In genomic region chr9:50800985-50801384, GRCm38 (mm10) we compare ENCODE assay signal across 9 mouse cellular contexts. TPM values are rescaled to one million over a fixed set of nuclear protein-coding genes. Genes with fewer than 3 reads are reported as not detected.
DNase-seq lines count a peak whose midpoint lies in the region; ATAC-seq lines count a peak whose summit lies in the region.
"Had no signal": no experiment of that assay in that cellular context is flagged by ENCODE, and none has a peak within 500 bp of the region (broad histone marks: within the 10 kb centered on the region; RNA-seq: fewer than 3 reads in every experiment).

No protein-coding gene starts in this region.

- no peak for ATAC-seq in forebrain, embryonic 14.5 days
- no peak for ATAC-seq in forebrain, embryonic 15.5 days (replicated peaks)
- ATAC-seq in erythroblast, adult 5-6 weeks (replicated peaks; ENCODE audit: low FRiP score, poor library complexity, severe bottlenecking), result peak; percentile 56
- ATAC-seq in monocyte, adult 5-6 weeks (replicated peaks; ENCODE audit: insufficient number of reproducible peaks, low FRiP score, low TSS enrichment, poor library complexity, severe bottlenecking), result no peak

- no peak overlapping the region for H3K4me3 ChIP-seq in forebrain, embryonic 14.5 days (ENCODE audit: low read depth, low read length)
- no peak overlapping the region for H3K4me3 ChIP-seq in forebrain, embryonic 15.5 days
- H3K4me3 ChIP-seq: limb, embryonic 13.5 days had no signal

- 68% methylated on average over 2 of the region's 2 CpGs for WGBS in forebrain, embryonic 14.5 days
- 70% methylated on average over 2 of the region's 2 CpGs for WGBS in forebrain, embryonic 15.5 days

- no peak overlapping the region for H3K27ac ChIP-seq in forebrain, embryonic 14.5 days (ENCODE audit: low read depth, low read length)
- H3K27ac ChIP-seq in forebrain, embryonic 15.5 days (replicated peaks), result no peak overlapping the region
- H3K27ac ChIP-seq: limb, embryonic 13.5 days had no signal

- H3K4me1 ChIP-seq in forebrain, embryonic 14.5 days (ENCODE audit: control insufficient read depth, insufficient read depth, low read length), result no peaks in the 10 kb centered on the region
- 0 out of 2 replicates have a peak, but pooled peaks cover 4% of the 10 kb centered on the region for H3K4me1 ChIP-seq in forebrain, embryonic 15.5 days
- H3K4me1 ChIP-seq: limb, embryonic 13.5 days had no signal

- no peak overlapping the region for H3K4me2 ChIP-seq in forebrain, embryonic 14.5 days (ENCODE audit: low read length)
- no peak overlapping the region for H3K4me2 ChIP-seq in forebrain, embryonic 15.5 days (replicated peaks)
- H3K4me2 ChIP-seq: limb, embryonic 13.5 days had no signal

- H3K9ac ChIP-seq in forebrain, embryonic 14.5 days (ENCODE audit: low read length), result no peak overlapping the region
- no peak overlapping the region for H3K9ac ChIP-seq in forebrain, embryonic 15.5 days (replicated peaks)
- H3K9ac ChIP-seq: limb, embryonic 13.5 days had no signal

- no peaks in the 10 kb centered on the region for H3K27me3 ChIP-seq in forebrain, embryonic 14.5 days (replicated peaks; ENCODE audit: control insufficient read depth, insufficient read depth, low read length)
- H3K27me3 ChIP-seq in forebrain, embryonic 15.5 days, result no peaks in the 10 kb centered on the region
- H3K27me3 ChIP-seq: limb, embryonic 13.5 days had no signal

- H3K36me3 ChIP-seq in forebrain, embryonic 14.5 days (ENCODE audit: control insufficient read depth, insufficient read depth, low read length), result peaks cover 58% of the 10 kb centered on the region
- H3K36me3 ChIP-seq in forebrain, embryonic 15.5 days, result peaks cover 29% of the 10 kb centered on the region

- H3K9me3 ChIP-seq in forebrain, embryonic 14.5 days (replicated peaks; ENCODE audit: control insufficient read depth, low read length), result no peaks in the 10 kb centered on the region
- no peaks in the 10 kb centered on the region for H3K9me3 ChIP-seq in forebrain, embryonic 15.5 days
- H3K9me3 ChIP-seq: limb, embryonic 13.5 days had no signal

- peak; percentile 65 for DNase-seq in forebrain, embryonic 14.5 days (ENCODE audit: low spot score)
- DNase-seq in 416B (ENCODE audit: low read depth) (peak; percentile 86), ZHBTc4 (ENCODE audit: low read depth, low spot score) (peak; percentile 79)
- peak; percentile 39 to 46 for DNase-seq in layer of hippocampus, postnatal 10 days (ENCODE audit: low spot score in 2 of 2)
- peak; percentile 73 for DNase-seq in naive thymus-derived CD4-positive, alpha-beta T cell, adult 2 months (ENCODE audit: low read depth)

RNA-seq across cellular contexts. Expression of gene 1110032A03Rik, which starts 25.7 kb away (rescaled TPM):
- 55.1 and 65.0 TPM in 2 replicates for polyA plus RNA-seq in forebrain, embryonic 14.5 days (2014; fragmentation: Nextera tagmentation; extraction: Ambion mirVana)
- polyA plus RNA-seq in forebrain, embryonic 15.5 days (2015; fragmentation: Nextera tagmentation; extraction: Ambion mirVana), result 46.5 and 55.9 TPM in 2 replicates
- 30.6 and 50.6 TPM in 2 replicates for total RNA-seq in erythroblast, adult 5-6 weeks (2015; ENCODE audit: low replicate concordance)
- total RNA-seq in erythroblast, adult 5-6 weeks (2017; ENCODE audit: low replicate concordance), result 38.8 and 44.6 TPM in 2 replicates
- 10 to 100 TPM; 25.8 to 29.4 TPM for total RNA-seq in layer of hippocampus, postnatal 10 days (2021)
- 13.2 to 26.7 TPM (median 16.7 TPM) in 3 replicates for total RNA-seq in monocyte, adult 5-6 weeks (2017)

RNA-seq across cellular contexts. Expression of gene Alg9, which starts 26.2 kb away (rescaled TPM):
- polyA plus RNA-seq in forebrain, embryonic 14.5 days (2014; fragmentation: Nextera tagmentation; extraction: Ambion mirVana), result 49.2 and 54.9 TPM in 2 replicates
- polyA plus RNA-seq in forebrain, embryonic 15.5 days (2015; fragmentation: Nextera tagmentation; extraction: Ambion mirVana), result 48.3 and 50.3 TPM in 2 replicates
- 46.1 and 60.4 TPM in 2 replicates for total RNA-seq in erythroblast, adult 5-6 weeks (2015; ENCODE audit: low replicate concordance)
- 18.0 and 28.7 TPM in 2 replicates for total RNA-seq in erythroblast, adult 5-6 weeks (2017; ENCODE audit: low replicate concordance)
- 10 to 100 TPM; 35.3 to 35.6 TPM for total RNA-seq in layer of hippocampus, postnatal 10 days (2021)
- total RNA-seq in monocyte, adult 5-6 weeks (2017), result 10.3 to 16.5 TPM (median 11.1 TPM) in 3 replicates

RNA-seq across cellular contexts. Expression of gene Fdxacb1, which starts 32.9 kb away (rescaled TPM):
- polyA plus RNA-seq in forebrain, embryonic 14.5 days (2014; fragmentation: Nextera tagmentation; extraction: Ambion mirVana), result 10.0 and 10.1 TPM in 2 replicates
- polyA plus RNA-seq in forebrain, embryonic 15.5 days (2015; fragmentation: Nextera tagmentation; extraction: Ambion mirVana), result 10.9 and 11.0 TPM in 2 replicates
- total RNA-seq in erythroblast, adult 5-6 weeks (2015; ENCODE audit: low replicate concordance), result 2.5 and 5.8 TPM in 2 replicates
- total RNA-seq in erythroblast, adult 5-6 weeks (2017; ENCODE audit: low replicate concordance), result 2.2 and 3.5 TPM in 2 replicates
- total RNA-seq in layer of hippocampus, postnatal 10 days (2021), result 1 to 10 TPM; 5.5 to 6.2 TPM
- 6.5 to 16.5 TPM (median 8.1 TPM) in 3 replicates for total RNA-seq in monocyte, adult 5-6 weeks (2017)

RNA-seq across cellular contexts. Expression of gene Ppp2r1b, which starts 44.1 kb away (rescaled TPM):
- polyA plus RNA-seq in forebrain, embryonic 14.5 days (2014; fragmentation: Nextera tagmentation; extraction: Ambion mirVana), result 78.9 and 94.5 TPM in 2 replicates
- 89.6 and 95.9 TPM in 2 replicates for polyA plus RNA-seq in forebrain, embryonic 15.5 days (2015; fragmentation: Nextera tagmentation; extraction: Ambion mirVana)
- 43.5 and 61.5 TPM in 2 replicates for total RNA-seq in erythroblast, adult 5-6 weeks (2015; ENCODE audit: low replicate concordance)
- 71.8 and 77.1 TPM in 2 replicates for total RNA-seq in erythroblast, adult 5-6 weeks (2017; ENCODE audit: low replicate concordance)
- total RNA-seq in layer of hippocampus, postnatal 10 days (2021), result 10 to 100 TPM; 18.8 to 19.9 TPM
- total RNA-seq in monocyte, adult 5-6 weeks (2017), result 19.3 to 41.0 TPM (median 25.7 TPM) in 3 replicates

RNA-seq across cellular contexts. Expression of gene Hspb2, which starts 48.8 kb away (rescaled TPM):
- polyA plus RNA-seq in forebrain, embryonic 14.5 days (2014; fragmentation: Nextera tagmentation; extraction: Ambion mirVana), result 0.70 TPM in 1 of 2 replicates, not detected in the other
- 1.4 TPM in 1 of 2 replicates, not detected in the other for polyA plus RNA-seq in forebrain, embryonic 15.5 days (2015; fragmentation: Nextera tagmentation; extraction: Ambion mirVana)
- not detected in 2 replicates for total RNA-seq in erythroblast, adult 5-6 weeks (2015; ENCODE audit: low replicate concordance)
- not detected in 2 replicates for total RNA-seq in erythroblast, adult 5-6 weeks (2017; ENCODE audit: low replicate concordance)
- total RNA-seq in layer of hippocampus, postnatal 10 days (2021), result 1 to 10 TPM in 1 of 2 experiments, under 1 TPM in 1; 0.85 to 1.1 TPM
- total RNA-seq in monocyte, adult 5-6 weeks (2017), result not detected in 3 replicates
